Mouse (Mus musculus) embryonic fibroblast, embryonic 13.5 days (primary cell): ENCODE measurements around the gene Erc2.

Source experiments
- CTCF ChIP-seq: IDR thresholded peaks from 2 replicates; pipeline ENCODE4 v1.5.1; 2011; ENCODE audit warnings: mild to moderate bottlenecking, control low read depth, low read length, moderate library complexity, borderline replicate concordance; ENCODE audit not compliant: insufficient read depth
- POLR2A ChIP-seq: IDR thresholded peaks from 2 replicates; pipeline ENCODE4 v1.6.1; 2011; ENCODE audit warnings: low read depth, mild to moderate bottlenecking, control low read depth, low read length, moderate library complexity

- TF ChIP-seq CTCF (no peak), POLR2A (no peak)
Measured at GRCm38 (mm10) chr14:28418497-28418896, 796.3 kb downstream of the Erc2 start.
